Mouse (Mus musculus) liver, adult 2 months (tissue): ENCODE measurements around the gene Fanca.

Source experiments
- CTCF ChIP-seq: fragments of 200-500 bp; IDR thresholded peaks from 2 replicates; pipeline ENCODE4 v1.5.1; 2011; ENCODE audit warnings: low read depth, low read length, control low read depth
- POLR2A ChIP-seq: fragments of 200-500 bp; IDR thresholded peaks from 2 replicates; pipeline ENCODE4 v1.6.1; 2011; ENCODE audit warnings: low read length, control low read depth; ENCODE audit not compliant: insufficient read depth; ENCODE audit errors: extremely low read depth

- TF ChIP-seq CTCF (no peak), POLR2A (no peak)
These were observed 63.2 kb downstream of the Fanca start for GRCm38 (mm10) chr8:123255170-123255569.
